Mouse (Mus musculus): ENCODE measurements around the gene Uba52. TPM values are rescaled to one million over a fixed set of nuclear protein-coding genes. Genes with fewer than 3 reads are reported as not detected.

The Uba52 gene
- polyA plus RNA-seq, 1 experiment from 2014 or later = 1,091 TPM

DNA sequence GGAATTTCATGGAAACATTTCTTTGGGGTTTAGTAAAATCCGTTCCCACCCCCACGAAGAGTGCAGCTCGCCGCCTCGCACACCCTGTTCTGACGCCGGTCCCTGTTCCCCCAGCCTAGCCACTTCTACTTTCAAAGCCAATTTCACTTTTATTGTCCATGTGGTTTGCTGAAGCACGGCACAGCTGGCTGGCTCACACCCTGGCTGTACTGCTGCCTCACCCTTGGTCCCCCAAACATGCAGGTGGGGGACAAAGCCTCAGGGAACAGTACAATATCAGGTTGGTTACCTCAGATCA lies 48.1 kb downstream of the Uba52 start:
- H3K4me3 ChIP-seq (ENCODE audit: low read depth, low read length) = no peak overlapping the region
- no peak overlapping the region for H3K4me2 ChIP-seq (ENCODE audit: low read depth, low read length)
- H3K27ac ChIP-seq (replicated peaks; ENCODE audit: low read depth, low read length) = no peak overlapping the region
- H3K27me3 ChIP-seq (replicated peaks; ENCODE audit: control insufficient read depth, insufficient read depth, low read length) = no peaks in the 10 kb centered on the region
- no peak overlapping the region for H3K9ac ChIP-seq (ENCODE audit: low read depth, low read length)
- H3K36me3 ChIP-seq (ENCODE audit: control insufficient read depth, insufficient read depth, low read length) = peaks cover 7% of the 10 kb centered on the region
- WGBS = 91% methylated on average over 8 of the region's 8 CpGs
- DNase-seq (ENCODE audit: low spot score) = no peak
- H3K4me1 ChIP-seq (ENCODE audit: control insufficient read depth, insufficient read depth, low read length) = no peaks in the 10 kb centered on the region
- ATAC-seq (ENCODE audit: low read depth) = no peak
- H3K9me3 ChIP-seq (ENCODE audit: control insufficient read depth, low read length) = no peaks in the 10 kb centered on the region

DNA sequence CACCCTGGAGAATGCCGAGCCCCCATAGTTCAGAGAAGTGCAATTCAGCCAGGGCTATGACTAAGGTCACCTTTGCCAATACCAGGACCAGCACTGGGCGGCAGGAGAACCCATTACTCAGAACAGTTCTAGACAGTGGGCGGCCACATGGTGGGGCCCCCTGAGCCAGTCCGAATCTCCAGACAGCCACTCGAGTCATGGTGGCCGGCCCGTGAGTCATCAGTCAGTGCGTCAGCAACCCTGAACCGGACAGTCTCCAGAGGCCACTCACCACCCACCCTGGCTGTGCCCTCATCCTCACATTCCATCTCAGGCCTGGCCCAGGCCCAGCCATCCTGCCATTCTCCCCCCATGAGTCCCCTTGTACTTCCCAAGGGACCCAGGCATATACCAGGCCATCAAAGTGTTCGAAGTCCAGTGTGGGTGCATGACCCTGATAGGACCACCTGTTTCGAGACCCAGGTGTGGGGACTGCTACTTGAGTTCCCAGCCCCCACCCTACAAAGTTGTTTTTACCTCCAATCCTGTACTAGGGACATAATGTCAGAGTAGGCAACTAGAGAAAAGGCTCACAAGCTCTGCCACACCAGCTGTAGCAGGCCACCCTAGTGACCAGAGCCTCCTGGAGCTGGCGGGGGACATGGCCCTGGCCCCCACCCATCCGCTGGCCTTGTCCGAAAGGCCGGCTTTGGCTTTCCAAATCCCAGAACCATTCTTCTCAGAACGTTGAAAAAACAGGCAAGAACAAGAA lies 48.7 kb downstream of the Uba52 start:
- Histone ChIP-seq H3K36me3 (ENCODE audit: control insufficient read depth, insufficient read depth, low read length) (peaks cover 7% of the 10 kb centered on the region), H3K9me3 (ENCODE audit: control insufficient read depth, low read length) (no peaks in the 10 kb centered on the region), H3K4me2 (ENCODE audit: low read depth, low read length) (no peak overlapping the region), H3K27me3 (replicated peaks; ENCODE audit: control insufficient read depth, insufficient read depth, low read length) (no peaks in the 10 kb centered on the region), H3K9ac (ENCODE audit: low read depth, low read length) (no peak overlapping the region), H3K4me3 (ENCODE audit: low read depth, low read length) (no peak overlapping the region), H3K4me1 (ENCODE audit: control insufficient read depth, insufficient read depth, low read length) (no peaks in the 10 kb centered on the region), H3K27ac (replicated peaks; ENCODE audit: low read depth, low read length) (no peak overlapping the region)
- DNase-seq (ENCODE audit: low spot score) (no peak), ATAC-seq (ENCODE audit: low read depth) (no peak)
- 91% methylated on average over 13 of the region's 16 CpGs for WGBS

DNA sequence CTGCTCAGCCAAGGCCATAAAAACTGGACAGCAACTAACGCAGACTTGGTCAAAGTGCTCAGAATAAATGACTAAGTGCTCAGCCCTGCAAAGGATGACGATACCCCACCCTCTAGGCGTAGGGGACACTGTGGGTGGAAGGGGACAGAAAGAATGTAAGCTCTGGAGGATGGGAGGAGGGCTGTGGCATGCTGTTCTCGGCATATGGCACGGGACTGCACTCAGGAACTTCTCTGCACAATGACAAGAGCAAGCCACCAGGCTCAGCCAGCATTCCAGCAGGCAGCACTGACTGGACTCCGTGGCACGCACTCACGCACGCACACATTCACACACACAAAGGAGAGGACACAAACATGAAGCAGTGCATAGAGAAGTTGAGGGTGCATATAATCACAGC lies 50.0 kb downstream of the Uba52 start:
- Histone ChIP-seq H3K27ac (replicated peaks; ENCODE audit: low read depth, low read length) (no peak overlapping the region), H3K9me3 (ENCODE audit: control insufficient read depth, low read length) (no peaks in the 10 kb centered on the region), H3K9ac (ENCODE audit: low read depth, low read length) (no peak overlapping the region), H3K4me3 (ENCODE audit: low read depth, low read length) (no peak overlapping the region), H3K4me2 (ENCODE audit: low read depth, low read length) (no peak overlapping the region), H3K36me3 (ENCODE audit: control insufficient read depth, insufficient read depth, low read length) (peaks cover 7% of the 10 kb centered on the region), H3K4me1 (ENCODE audit: control insufficient read depth, insufficient read depth, low read length) (no peaks in the 10 kb centered on the region), H3K27me3 (replicated peaks; ENCODE audit: control insufficient read depth, insufficient read depth, low read length) (no peaks in the 10 kb centered on the region)
- 81% methylated on average over 9 of the region's 9 CpGs for WGBS
- ATAC-seq (ENCODE audit: low read depth) = no peak
- no peak for DNase-seq (ENCODE audit: low spot score)

DNA sequence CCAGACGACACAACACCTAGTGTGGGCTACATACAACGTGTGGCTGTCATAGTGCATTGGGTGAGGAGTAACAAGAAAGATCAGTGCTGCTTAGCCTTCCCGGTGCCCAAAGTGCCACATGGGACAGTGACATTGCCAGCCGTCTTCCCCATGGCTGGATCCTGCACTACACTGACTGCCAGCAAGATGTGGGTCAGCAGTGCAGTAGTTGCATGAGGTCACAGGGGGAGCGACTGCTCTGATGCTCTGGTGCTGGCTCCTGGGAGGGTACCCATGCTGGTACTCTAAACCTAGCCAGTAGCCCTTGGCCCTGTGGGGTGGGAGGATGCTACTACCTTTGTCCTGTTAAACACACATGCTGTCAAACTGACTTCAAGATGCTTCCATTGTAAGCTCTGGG lies 50.4 kb downstream of the Uba52 start:
- no peaks in the 10 kb centered on the region for H3K4me1 ChIP-seq (ENCODE audit: control insufficient read depth, insufficient read depth, low read length)
- no peak overlapping the region for H3K9ac ChIP-seq (ENCODE audit: low read depth, low read length)
- peaks cover 7% of the 10 kb centered on the region for H3K36me3 ChIP-seq (ENCODE audit: control insufficient read depth, insufficient read depth, low read length)
- H3K4me3 ChIP-seq (ENCODE audit: low read depth, low read length) = no peak overlapping the region
- 88% methylated on average over 5 of the region's 5 CpGs for WGBS
- no peak for ATAC-seq (ENCODE audit: low read depth)
- no peaks in the 10 kb centered on the region for H3K27me3 ChIP-seq (replicated peaks; ENCODE audit: control insufficient read depth, insufficient read depth, low read length)
- DNase-seq (ENCODE audit: low spot score) = no peak
- H3K4me2 ChIP-seq (ENCODE audit: low read depth, low read length) = no peak overlapping the region
- H3K9me3 ChIP-seq (ENCODE audit: control insufficient read depth, low read length) = no peaks in the 10 kb centered on the region
- no peak overlapping the region for H3K27ac ChIP-seq (replicated peaks; ENCODE audit: low read depth, low read length)

DNA sequence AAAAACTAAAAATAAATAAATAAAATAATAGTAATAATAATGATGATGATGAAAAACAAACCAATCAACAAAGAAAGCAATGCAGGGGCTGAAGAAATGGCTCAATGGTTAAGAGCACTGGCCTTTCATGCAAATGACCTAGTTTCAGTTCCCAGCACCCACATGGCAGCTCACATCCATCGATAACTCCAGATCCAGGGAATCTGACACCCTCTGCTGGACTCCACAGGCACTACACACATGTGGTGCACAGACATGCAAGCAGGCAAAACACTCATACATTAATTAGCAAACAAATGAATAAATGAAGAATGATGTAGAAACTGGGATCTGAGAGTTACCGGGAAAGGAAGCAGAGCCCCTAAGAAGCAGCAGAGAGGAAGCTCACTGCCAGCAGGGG lies 51.0 kb downstream of the Uba52 start:
- 92% methylated on average over 2 of the region's 2 CpGs for WGBS
- ATAC-seq (ENCODE audit: low read depth) = no peak
- H3K9ac ChIP-seq (ENCODE audit: low read depth, low read length) = no peak overlapping the region

DNA sequence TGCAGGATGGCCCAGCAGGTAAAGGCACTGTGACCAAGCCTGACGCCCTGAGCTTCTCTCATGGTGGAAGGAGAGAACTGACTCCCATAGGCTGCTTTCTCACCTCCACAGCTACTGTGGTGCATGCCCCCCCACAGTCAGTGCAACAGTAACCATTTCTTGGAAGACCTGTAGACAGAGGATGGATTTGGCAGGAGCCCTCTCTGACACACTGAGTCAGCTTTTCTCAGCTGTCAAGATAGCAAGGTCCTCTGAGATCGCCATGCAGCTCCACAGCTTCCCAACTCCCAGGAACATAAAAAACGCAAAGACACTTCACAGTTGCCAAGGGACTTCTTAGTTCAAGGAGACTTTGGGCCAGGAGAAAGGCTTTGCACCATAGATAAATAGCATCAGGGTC lies 52.1 kb downstream of the Uba52 start:
- no peaks in the 10 kb centered on the region for H3K27me3 ChIP-seq (replicated peaks; ENCODE audit: control insufficient read depth, insufficient read depth, low read length)
- no peak overlapping the region for H3K27ac ChIP-seq (replicated peaks; ENCODE audit: low read depth, low read length)
- ATAC-seq (ENCODE audit: low read depth) (no peak), DNase-seq (ENCODE audit: low spot score) (no peak)
- H3K4me3 ChIP-seq (ENCODE audit: low read depth, low read length) = no peak overlapping the region
- no peak overlapping the region for H3K4me2 ChIP-seq (ENCODE audit: low read depth, low read length)
- H3K9ac ChIP-seq (ENCODE audit: low read depth, low read length) = no peak overlapping the region
- no peaks in the 10 kb centered on the region for H3K4me1 ChIP-seq (ENCODE audit: control insufficient read depth, insufficient read depth, low read length)
- H3K9me3 ChIP-seq (ENCODE audit: control insufficient read depth, low read length) = no peaks in the 10 kb centered on the region
- H3K36me3 ChIP-seq (ENCODE audit: control insufficient read depth, insufficient read depth, low read length) = peaks cover 7% of the 10 kb centered on the region
- 93% methylated on average over 3 of the region's 3 CpGs for WGBS

More for the DNA sequence above, 51.0 kb downstream of the Uba52 start:
- no peaks in the 10 kb centered on the region for H3K9me3 ChIP-seq (ENCODE audit: control insufficient read depth, low read length)
- no peaks in the 10 kb centered on the region for H3K27me3 ChIP-seq (replicated peaks; ENCODE audit: control insufficient read depth, insufficient read depth, low read length)
- H3K36me3 ChIP-seq (ENCODE audit: control insufficient read depth, insufficient read depth, low read length) = peaks cover 7% of the 10 kb centered on the region
- no peak for DNase-seq (ENCODE audit: low spot score)
- H3K4me1 ChIP-seq (ENCODE audit: control insufficient read depth, insufficient read depth, low read length) = no peaks in the 10 kb centered on the region
- H3K27ac ChIP-seq (replicated peaks; ENCODE audit: low read depth, low read length) = no peak overlapping the region
- no peak overlapping the region for H3K4me2 ChIP-seq (ENCODE audit: low read depth, low read length)
- no peak overlapping the region for H3K4me3 ChIP-seq (ENCODE audit: low read depth, low read length)

Other genes with a start within 250 kb of the Uba52 start
- gene Homer3, start 228.0 kb downstream of the Uba52 start, polyA plus RNA-seq (2014; fragmentation: Nextera tagmentation; extraction: Ambion mirVana) = 26.8 and 37.3 TPM in 2 replicates
- 47.4 and 49.2 TPM in 2 replicates for gene Ddx49, start 208.3 kb downstream of the Uba52 start, polyA plus RNA-seq (2014; fragmentation: Nextera tagmentation; extraction: Ambion mirVana)
- 314 and 345 TPM in 2 replicates for gene Cope, start 208.3 kb downstream of the Uba52 start, polyA plus RNA-seq (2014; fragmentation: Nextera tagmentation; extraction: Ambion mirVana)
- 10.0 and 10.7 TPM in 2 replicates for gene Cers1, start 195.0 kb downstream of the Uba52 start, polyA plus RNA-seq (2014; fragmentation: Nextera tagmentation; extraction: Ambion mirVana)
- 1.7 TPM in 1 of 2 replicates, not detected in the other for gene Gdf1, start 181.0 kb downstream of the Uba52 start, polyA plus RNA-seq (2014; fragmentation: Nextera tagmentation; extraction: Ambion mirVana)
- gene Upf1, start 157.5 kb downstream of the Uba52 start, polyA plus RNA-seq (2014; fragmentation: Nextera tagmentation; extraction: Ambion mirVana) = 18.9 and 19.1 TPM in 2 replicates
- 9.5 and 9.9 TPM in 2 replicates for gene Comp, start 137.2 kb downstream of the Uba52 start, polyA plus RNA-seq (2014; fragmentation: Nextera tagmentation; extraction: Ambion mirVana)
- gene Crtc1, start 71.2 kb downstream of the Uba52 start, polyA plus RNA-seq (2014; fragmentation: Nextera tagmentation; extraction: Ambion mirVana) = 19.3 and 22.1 TPM in 2 replicates
- 18.7 and 21.5 TPM in 2 replicates for gene Klhl26, start 33.8 kb downstream of the Uba52 start, polyA plus RNA-seq (2014; fragmentation: Nextera tagmentation; extraction: Ambion mirVana)
- 10.2 and 14.5 TPM in 2 replicates for gene Tmem59l, start 23.4 kb downstream of the Uba52 start, polyA plus RNA-seq (2014; fragmentation: Nextera tagmentation; extraction: Ambion mirVana)
- gene Crlf1, start 17.6 kb downstream of the Uba52 start, polyA plus RNA-seq (2014; fragmentation: Nextera tagmentation; extraction: Ambion mirVana) = 67.3 and 68.1 TPM in 2 replicates
- 144 and 148 TPM in 2 replicates for gene Rex1bd, start 4.0 kb downstream of the Uba52 start, polyA plus RNA-seq (2014; fragmentation: Nextera tagmentation; extraction: Ambion mirVana)
- 202 and 234 TPM in 2 replicates for gene Fkbp8, start 16.9 kb upstream of the Uba52 start, polyA plus RNA-seq (2014; fragmentation: Nextera tagmentation; extraction: Ambion mirVana)
- 51.0 and 59.8 TPM in 2 replicates for gene Kxd1, start 17.2 kb upstream of the Uba52 start, polyA plus RNA-seq (2014; fragmentation: Nextera tagmentation; extraction: Ambion mirVana)
- gene Ell, start 28.7 kb upstream of the Uba52 start, polyA plus RNA-seq (2014; fragmentation: Nextera tagmentation; extraction: Ambion mirVana) = 17.3 and 21.7 TPM in 2 replicates
- gene Isyna1, start 83.6 kb upstream of the Uba52 start, polyA plus RNA-seq (2014; fragmentation: Nextera tagmentation; extraction: Ambion mirVana) = 94.5 and 107 TPM in 2 replicates
- 120 and 132 TPM in 2 replicates for gene Ssbp4, start 98.1 kb upstream of the Uba52 start, polyA plus RNA-seq (2014; fragmentation: Nextera tagmentation; extraction: Ambion mirVana)
- gene Lrrc25, start 105.4 kb upstream of the Uba52 start, polyA plus RNA-seq (2014; fragmentation: Nextera tagmentation; extraction: Ambion mirVana) = 1.8 and 2.3 TPM in 2 replicates
- 0.28 and 0.29 TPM in 2 replicates for gene Gdf15, start 121.7 kb upstream of the Uba52 start, polyA plus RNA-seq (2014; fragmentation: Nextera tagmentation; extraction: Ambion mirVana)
- gene Pgpep1, start 149.6 kb upstream of the Uba52 start, polyA plus RNA-seq (2014; fragmentation: Nextera tagmentation; extraction: Ambion mirVana) = 59.8 and 62.7 TPM in 2 replicates
- gene Lsm4, start 162.4 kb upstream of the Uba52 start, polyA plus RNA-seq (2014; fragmentation: Nextera tagmentation; extraction: Ambion mirVana) = 199 and 223 TPM in 2 replicates
- gene Jund, start 188.1 kb upstream of the Uba52 start, polyA plus RNA-seq (2014; fragmentation: Nextera tagmentation; extraction: Ambion mirVana) = 103 and 121 TPM in 2 replicates
- gene Iqcn, start 192.7 kb upstream of the Uba52 start, polyA plus RNA-seq (2014; fragmentation: Nextera tagmentation; extraction: Ambion mirVana) = not detected in 2 replicates
- gene Gm3336, start 207.7 kb upstream of the Uba52 start, polyA plus RNA-seq (2014; fragmentation: Nextera tagmentation; extraction: Ambion mirVana) = not detected in 2 replicates
- 0.16 and 0.22 TPM in 2 replicates for gene Pde4c, start 212.9 kb upstream of the Uba52 start, polyA plus RNA-seq (2014; fragmentation: Nextera tagmentation; extraction: Ambion mirVana)
- gene Rab3a, start 243.9 kb upstream of the Uba52 start, polyA plus RNA-seq (2014; fragmentation: Nextera tagmentation; extraction: Ambion mirVana) = 36.3 and 39.0 TPM in 2 replicates